Mouse (Mus musculus): ENCODE measurements around the gene Agtrap. TPM values are rescaled to one million over a fixed set of nuclear protein-coding genes. Genes with fewer than 3 reads are reported as not detected.

Gene Agtrap
- polyA plus RNA-seq, 1 experiment: 16.5 TPM

GRCm38 (mm10) chr4:148091181-148091580 lies 3.4 kb upstream of the Agtrap start:
- TF ChIP-seq GATA1 (IDR thresholded peaks at IDR 0.05; ENCODE audit: borderline replicate concordance, low read length) (no peak), FLI1 (IDR thresholded peaks at IDR 0.05; ENCODE audit: low read length) (no peak)
- Histone ChIP-seq H3K4me3 (replicated peaks) (no peak overlapping the region), H3K36me3 (replicated peaks; ENCODE audit: low read length) (peaks cover 4% of the 10 kb centered on the region), H3K4me1 (peaks cover 50% of the 10 kb centered on the region), H3K27me3 (replicated peaks) (peaks cover 2% of the 10 kb centered on the region), H3K9me3 (no peaks in the 10 kb centered on the region)

- TF ChIP-seq FLI1 (IDR thresholded peaks at IDR 0.05; ENCODE audit: low read length) (no peak), GATA1 (IDR thresholded peaks at IDR 0.05; ENCODE audit: borderline replicate concordance, low read length) (no peak)
- no peaks in the 10 kb centered on the region for H3K27me3 ChIP-seq (replicated peaks)
- peaks cover 10% of the 10 kb centered on the region for H3K36me3 ChIP-seq (replicated peaks; ENCODE audit: low read length)
Measured at GRCm38 (mm10) chr4:148089166-148089565, 1.3 kb upstream of the Agtrap start.

GRCm38 (mm10) chr4:148087091-148087906 lies 532 bp downstream of the Agtrap start:
- Histone ChIP-seq H3K27me3 (replicated peaks) (no peaks in the 10 kb centered on the region), H3K4me1 (peaks cover 69% of the 10 kb centered on the region)
- TF ChIP-seq GATA1 (IDR thresholded peaks at IDR 0.05; ENCODE audit: borderline replicate concordance, low read length) (no peak), FLI1 (IDR thresholded peaks at IDR 0.05; ENCODE audit: low read length) (no peak)

More at GRCm38 (mm10) chr4:148089166-148089565, 1.3 kb upstream of the Agtrap start:
- Histone ChIP-seq H3K9me3 (no peaks in the 10 kb centered on the region), H3K4me3 (replicated peaks) (no peak overlapping the region), H3K4me1 (peaks cover 59% of the 10 kb centered on the region)

GRCm38 (mm10) chr4:148085907-148086305 lies 1.9 kb downstream of the Agtrap start:
- H3K9me3 ChIP-seq: no peaks in the 10 kb centered on the region
- H3K4me3 ChIP-seq (replicated peaks): peak overlapping the region; percentile 96
- H3K4me1 ChIP-seq: peaks cover 75% of the 10 kb centered on the region
- H3K27me3 ChIP-seq (replicated peaks): no peaks in the 10 kb centered on the region
- TF ChIP-seq GATA1 (IDR thresholded peaks at IDR 0.05; ENCODE audit: borderline replicate concordance, low read length): no peak
- TF ChIP-seq FLI1 (IDR thresholded peaks at IDR 0.05; ENCODE audit: low read length): no peak
- peaks cover 41% of the 10 kb centered on the region for H3K36me3 ChIP-seq (replicated peaks; ENCODE audit: low read length)

More at GRCm38 (mm10) chr4:148087091-148087906, 532 bp downstream of the Agtrap start:
- H3K36me3 ChIP-seq (replicated peaks; ENCODE audit: low read length): peaks cover 27% of the 10 kb centered on the region
- peak overlapping the region; percentile 96 for H3K4me3 ChIP-seq (replicated peaks)
- H3K9me3 ChIP-seq: no peaks in the 10 kb centered on the region

GRCm38 (mm10) chr4:148085131-148085906 lies 2.5 kb downstream of the Agtrap start:
- peaks cover 76% of the 10 kb centered on the region for H3K4me1 ChIP-seq

GRCm38 (mm10) chr4:148084261-148084714 lies 3.5 kb downstream of the Agtrap start:
- no peaks in the 10 kb centered on the region for H3K27me3 ChIP-seq (replicated peaks)
- TF ChIP-seq FLI1 (IDR thresholded peaks at IDR 0.05; ENCODE audit: low read length) (no peak), GATA1 (IDR thresholded peaks at IDR 0.05; ENCODE audit: borderline replicate concordance, low read length) (no peak)
- H3K4me3 ChIP-seq (replicated peaks): peak overlapping the region; percentile 79
- peaks cover 85% of the 10 kb centered on the region for H3K4me1 ChIP-seq
- peaks cover 57% of the 10 kb centered on the region for H3K36me3 ChIP-seq (replicated peaks; ENCODE audit: low read length)
- no peaks in the 10 kb centered on the region for H3K9me3 ChIP-seq

More at GRCm38 (mm10) chr4:148085131-148085906, 2.5 kb downstream of the Agtrap start:
- no peak for TF ChIP-seq FLI1 (IDR thresholded peaks at IDR 0.05; ENCODE audit: low read length)
- TF ChIP-seq GATA1 (IDR thresholded peaks at IDR 0.05; ENCODE audit: borderline replicate concordance, low read length): no peak
- H3K9me3 ChIP-seq: no peaks in the 10 kb centered on the region
- H3K4me3 ChIP-seq (replicated peaks): peak overlapping the region; percentile 96
- no peaks in the 10 kb centered on the region for H3K27me3 ChIP-seq (replicated peaks)
- peaks cover 47% of the 10 kb centered on the region for H3K36me3 ChIP-seq (replicated peaks; ENCODE audit: low read length)

- H3K27me3 ChIP-seq (replicated peaks): no peaks in the 10 kb centered on the region
- TF ChIP-seq FLI1 (IDR thresholded peaks at IDR 0.05; ENCODE audit: low read length): no peak
- no peak for TF ChIP-seq GATA1 (IDR thresholded peaks at IDR 0.05; ENCODE audit: borderline replicate concordance, low read length)
- H3K4me1 ChIP-seq: peaks cover 85% of the 10 kb centered on the region
- H3K4me3 ChIP-seq (replicated peaks): peak overlapping the region; percentile 87
- no peaks in the 10 kb centered on the region for H3K9me3 ChIP-seq
- H3K36me3 ChIP-seq (replicated peaks; ENCODE audit: low read length): peaks cover 65% of the 10 kb centered on the region
Measured at GRCm38 (mm10) chr4:148083176-148083899, 4.5 kb downstream of the Agtrap start.

- Histone ChIP-seq H3K27me3 (replicated peaks) (no peaks in the 10 kb centered on the region), H3K36me3 (replicated peaks; ENCODE audit: low read length) (peaks cover 73% of the 10 kb centered on the region), H3K4me3 (replicated peaks) (peak overlapping the region; percentile 87), H3K9me3 (no peaks in the 10 kb centered on the region), H3K4me1 (peaks cover 88% of the 10 kb centered on the region)
- TF ChIP-seq FLI1 (IDR thresholded peaks at IDR 0.05; ENCODE audit: low read length): no peak
Measured at GRCm38 (mm10) chr4:148082257-148083044, 5.4 kb downstream of the Agtrap start.

GRCm38 (mm10) chr4:148081201-148081600 lies 6.6 kb downstream of the Agtrap start:
- peaks cover 78% of the 10 kb centered on the region for H3K4me1 ChIP-seq
- peaks cover 69% of the 10 kb centered on the region for H3K36me3 ChIP-seq (replicated peaks; ENCODE audit: low read length)
- H3K4me3 ChIP-seq (replicated peaks): no peak overlapping the region
- no peaks in the 10 kb centered on the region for H3K9me3 ChIP-seq
- peaks cover 3% of the 10 kb centered on the region for H3K27me3 ChIP-seq (replicated peaks)
- no peak for TF ChIP-seq FLI1 (IDR thresholded peaks at IDR 0.05; ENCODE audit: low read length)
- TF ChIP-seq GATA1 (IDR thresholded peaks at IDR 0.05; ENCODE audit: borderline replicate concordance, low read length): no peak
